Mouse (Mus musculus): ENCODE measurements around the gene Miga1. TPM values are rescaled to one million over a fixed set of nuclear protein-coding genes. Genes with fewer than 3 reads are reported as not detected.

Miga1 gene
- total RNA-seq, 2 experiments from 2014 or later: 5.0 to 7.3 TPM

GRCm38 (mm10) chr3:152272974-152273685 is 67.1 kb downstream of the Miga1 start:
- intact Hi-C loops (cut with DNase I): no loop called here
- DNase-seq: no peak
- Histone ChIP-seq H3K4me3 (no peak overlapping the region), H3K27ac (no peak overlapping the region)
- TF ChIP-seq CTCF (IDR thresholded peaks at IDR 0.05): no peak

GRCm38 (mm10) chr3:152271876-152272275 is 68.3 kb downstream of the Miga1 start:
- intact Hi-C loops (cut with DNase I): no loop called here
- DNase-seq: no peak
- Histone ChIP-seq H3K4me3 (no peak overlapping the region), H3K27ac (no peak overlapping the region)
- no peak for TF ChIP-seq CTCF (IDR thresholded peaks at IDR 0.05)

GRCm38 (mm10) chr3:152271071-152271710 is 69.0 kb downstream of the Miga1 start:
- Histone ChIP-seq H3K4me3 (no peak overlapping the region), H3K27ac (no peak overlapping the region)
- no peak for TF ChIP-seq CTCF (IDR thresholded peaks at IDR 0.05)
- intact Hi-C loops (cut with DNase I): no loop called here
- DNase-seq: no peak

GRCm38 (mm10) chr3:152268099-152268498 is 72.1 kb downstream of the Miga1 start:
- no peak for DNase-seq
- Histone ChIP-seq H3K27ac (no peak overlapping the region), H3K4me3 (no peak overlapping the region)
- TF ChIP-seq CTCF (IDR thresholded peaks at IDR 0.05): no peak
- intact Hi-C loops (cut with DNase I): no loop called here

- H3K27ac ChIP-seq: peak within 1 kb of the TSS; percentile 96
- no peak for DNase-seq
- TF ChIP-seq CTCF (IDR thresholded peaks at IDR 0.05): no peak
- peak within 1 kb of the TSS; percentile 94 for H3K4me3 ChIP-seq
- intact Hi-C loops (cut with DNase I): no loop called here
These were observed 74.2 kb downstream of the Miga1 start, which contains the start of gene Nexn for GRCm38 (mm10) chr3:152266036-152266421. TSS of gene Nexn (minus strand) at chr3:152266350.

- peak; percentile 94 for DNase-seq
- intact Hi-C loops (cut with DNase I): loop anchor here (1.0 kb wide), 1 partner anchor 43 kb away; no protein-coding TSS in a partner anchor
- TF ChIP-seq CTCF (IDR thresholded peaks at IDR 0.05): no peak
- Histone ChIP-seq H3K27ac (peak overlapping the region; percentile 96), H3K4me3 (peak overlapping the region; percentile 94)
These were observed 74.7 kb downstream of the Miga1 start for GRCm38 (mm10) chr3:152265351-152266035.

- no peak for DNase-seq
- Histone ChIP-seq H3K27ac (peak overlapping the region; percentile 96), H3K4me3 (peak overlapping the region; percentile 94)
- intact Hi-C loops (cut with DNase I): loop anchor here (1.0 kb wide), 1 partner anchor 43 kb away; no protein-coding TSS in a partner anchor
- no peak for TF ChIP-seq CTCF (IDR thresholded peaks at IDR 0.05)
These were observed 75.4 kb downstream of the Miga1 start for GRCm38 (mm10) chr3:152264830-152265229.

- Histone ChIP-seq H3K4me3 (peak overlapping the region; percentile 94), H3K27ac (peak overlapping the region; percentile 96)
- no peak for TF ChIP-seq CTCF (IDR thresholded peaks at IDR 0.05)
- intact Hi-C loops (cut with DNase I): no loop called here
- DNase-seq: peak; percentile 55
These were observed 75.8 kb downstream of the Miga1 start for GRCm38 (mm10) chr3:152264374-152264773.

GRCm38 (mm10) chr3:152261948-152262347 is 78.3 kb downstream of the Miga1 start:
- TF ChIP-seq CTCF (IDR thresholded peaks at IDR 0.05): no peak
- intact Hi-C loops (cut with DNase I): no loop called here
- Histone ChIP-seq H3K4me3 (peak overlapping the region; percentile 94), H3K27ac (peak overlapping the region; percentile 96)
- DNase-seq: no peak

GRCm38 (mm10) chr3:152261436-152261835 is 78.8 kb downstream of the Miga1 start:
- no peak for TF ChIP-seq CTCF (IDR thresholded peaks at IDR 0.05)
- peak overlapping the region; percentile 94 for H3K4me3 ChIP-seq
- H3K27ac ChIP-seq: peak overlapping the region; percentile 96
- intact Hi-C loops (cut with DNase I): no loop called here
- DNase-seq: no peak

- no peak for DNase-seq
- no peak for TF ChIP-seq CTCF (IDR thresholded peaks at IDR 0.05)
- peak overlapping the region; percentile 94 for H3K4me3 ChIP-seq
- intact Hi-C loops (cut with DNase I): no loop called here
- peak overlapping the region; percentile 96 for H3K27ac ChIP-seq
These were observed 79.8 kb downstream of the Miga1 start for GRCm38 (mm10) chr3:152260362-152260761.

GRCm38 (mm10) chr3:152259409-152259808 is 80.8 kb downstream of the Miga1 start:
- DNase-seq: peak; percentile 84
- intact Hi-C loops (cut with DNase I): loop anchor here (1.0 kb wide), 1 partner anchor 56 kb away; no protein-coding TSS in a partner anchor
- H3K27ac ChIP-seq: peak overlapping the region; percentile 96
- TF ChIP-seq CTCF (IDR thresholded peaks at IDR 0.05): peak; percentile 83
- H3K4me3 ChIP-seq: peak overlapping the region; percentile 94; the same call in 1 of the 2 replicates

- no peak for DNase-seq
- Histone ChIP-seq H3K27ac (peak overlapping the region; percentile 39; the same call in 1 of the 2 replicates), H3K4me3 (no peak overlapping the region; the same call in 1 of the 2 replicates)
- intact Hi-C loops (cut with DNase I): no loop called here
- TF ChIP-seq CTCF (IDR thresholded peaks at IDR 0.05): no peak
These were observed 82.7 kb downstream of the Miga1 start for GRCm38 (mm10) chr3:152257528-152257927.

Measured in gastrocnemius, adult 2 months (tissue).